Mouse (Mus musculus) embryonic facial prominence, embryonic 13.5 days (tissue): Measurements from ENCODE around the gene Zfp335. TPM values are rescaled to one million over a fixed set of nuclear protein-coding genes. Genes with fewer than 3 reads are reported as not detected.
A peak's percentile ranks its signal among the peaks of the same experiment; 100 is the strongest.
"Not testable (repeated sequence)": the region's sequence is repeated elsewhere in the genome, so short reads cannot be mapped to it uniquely, and the experiment has no call there.

ENCODE experiments used
- ATAC-seq: fragments of 200-750 bp; cut with Nextera tagmentation; 2 replicates; pipeline ENCODE4 v1.8.0; 2017; ENCODE audit warnings: low read depth; ENCODE audit not compliant: insufficient number of reproducible peaks, insufficient read depth, low FRiP score, low TSS enrichment
- H3K27ac ChIP-seq: fragments of 300-500 bp; sonication (generic); 2 replicates; pipeline ENCODE4 v1.5.1; 2015; ENCODE audit warnings: moderate library complexity, mild to moderate bottlenecking, inconsistent platforms
- H3K27me3 ChIP-seq: fragments of 300-500 bp; sonication (generic); 2 replicates; pipeline ENCODE4 v1.6.1; 2015; ENCODE audit warnings: mild to moderate bottlenecking, inconsistent platforms
- H3K36me3 ChIP-seq: fragments of 300-500 bp; sonication (generic); 2 replicates; pipeline ENCODE4 v1.6.1; 2015; ENCODE audit warnings: mild to moderate bottlenecking, inconsistent platforms
- H3K4me1 ChIP-seq: fragments of 300-500 bp; sonication (generic); 2 replicates; pipeline ENCODE4 v1.6.1; 2015; ENCODE audit warnings: inconsistent platforms
- H3K4me2 ChIP-seq: fragments of 300-500 bp; sonication (generic); 2 replicates; pipeline ENCODE4 v1.6.1; 2015; ENCODE audit warnings: moderate library complexity, mild to moderate bottlenecking, inconsistent platforms
- H3K4me3 ChIP-seq: fragments of 300-500 bp; sonication (generic); 2 replicates; pipeline ENCODE4 v1.5.1; 2015; ENCODE audit warnings: mild to moderate bottlenecking, inconsistent platforms
- H3K9ac ChIP-seq: fragments of 300-500 bp; sonication (generic); 2 replicates; pipeline ENCODE4 v1.6.1; 2015; ENCODE audit warnings: mild to moderate bottlenecking, inconsistent platforms
- H3K9me3 ChIP-seq: fragments of 300-500 bp; sonication (generic); 2 replicates; pipeline ENCODE4 v1.6.1; 2016; ENCODE audit warnings: inconsistent platforms
- WGBS: fragments of 180-500 bp; shearing (Covaris S2); methylation state at CpG from one replicate; pipeline ENCODE4 v1.1.7; 2015; ENCODE audit warnings: mixed read lengths; 5-methylcytosine and 5-hydroxymethylcytosine counted together
- polyA plus RNA-seq: library from polyadenylated mRNA; unstranded; fragments of >200 nt; fragmentation: Nextera tagmentation; extraction: Ambion mirVana; gene quantifications from 2 replicates; pipeline ENCODE4 v1.2.1, GENCODE M21; 2015

The Zfp335 gene
- polyA plus RNA-seq, 1 experiment from 2014 or later: 16.1 TPM

GRCm38 (mm10) chr2:164862179-164862861 is 49.2 kb downstream of the Zfp335 start:
- Histone ChIP-seq H3K27ac (0 out of 2 replicates have a peak overlapping the region, but pooled peaks have one; percentile 8), H3K9me3 (0 out of 2 replicates have a peak, but pooled peaks cover under 1% of the 10 kb centered on the region), H3K4me1 (peaks cover 35% of the 10 kb centered on the region), H3K4me2 (no peak overlapping the region), H3K4me3 (no peak overlapping the region), H3K9ac (no peak overlapping the region), H3K27me3 (peaks cover 14% of the 10 kb centered on the region), H3K36me3 (no peaks in the 10 kb centered on the region)
- ATAC-seq: no peak
- 38% methylated on average over 9 of the region's 9 CpGs for WGBS

GRCm38 (mm10) chr2:164861094-164861493 is 50.5 kb downstream of the Zfp335 start:
- H3K9ac ChIP-seq: no peak overlapping the region
- peaks cover 42% of the 10 kb centered on the region for H3K4me1 ChIP-seq
- H3K27ac ChIP-seq: no peak overlapping the region
- ATAC-seq: no peak
- H3K4me2 ChIP-seq: no peak overlapping the region
- H3K27me3 ChIP-seq: peaks cover 25% of the 10 kb centered on the region
- H3K4me3 ChIP-seq: no peak overlapping the region
- H3K9me3 ChIP-seq: no peaks in the 10 kb centered on the region
- 64% methylated on average over 4 of the region's 4 CpGs for WGBS
- H3K36me3 ChIP-seq: no peaks in the 10 kb centered on the region

GRCm38 (mm10) chr2:164859640-164860432 is 51.7 kb downstream of the Zfp335 start:
- Histone ChIP-seq H3K9me3 (no peaks in the 10 kb centered on the region), H3K27me3 (peaks cover 36% of the 10 kb centered on the region), H3K27ac (no peak overlapping the region), H3K4me1 (peaks cover 47% of the 10 kb centered on the region), H3K4me3 (no peak overlapping the region), H3K4me2 (no peak overlapping the region), H3K9ac (no peak overlapping the region), H3K36me3 (no peaks in the 10 kb centered on the region)
- WGBS: 48% methylated on average over 9 of the region's 9 CpGs
- no peak for ATAC-seq

GRCm38 (mm10) chr2:164859155-164859554 is 52.4 kb downstream of the Zfp335 start:
- H3K36me3 ChIP-seq: no peaks in the 10 kb centered on the region
- peaks cover 41% of the 10 kb centered on the region for H3K27me3 ChIP-seq
- H3K4me2 ChIP-seq: no peak overlapping the region
- peaks cover 47% of the 10 kb centered on the region for H3K4me1 ChIP-seq
- no peak for ATAC-seq
- no peak overlapping the region for H3K9ac ChIP-seq
- 29% methylated on average over 2 of the region's 2 CpGs for WGBS
- no peaks in the 10 kb centered on the region for H3K9me3 ChIP-seq
- no peak overlapping the region for H3K4me3 ChIP-seq
- H3K27ac ChIP-seq: no peak overlapping the region

- 3% methylated on average over 19 of the region's 19 CpGs for WGBS
- Histone ChIP-seq H3K27me3 (peaks cover 42% of the 10 kb centered on the region), H3K36me3 (0 out of 2 replicates have a peak, but pooled peaks cover 2% of the 10 kb centered on the region), H3K9ac (peak overlapping the region; percentile 71), H3K9me3 (no peaks in the 10 kb centered on the region), H3K27ac (peak overlapping the region; percentile 88), H3K4me2 (peak overlapping the region; percentile 96), H3K4me1 (peaks cover 47% of the 10 kb centered on the region), H3K4me3 (peak overlapping the region; percentile 56)
- ATAC-seq: no peak
These were observed 53.6 kb downstream of the Zfp335 start for GRCm38 (mm10) chr2:164857842-164858553.

- ATAC-seq: peak; percentile 84
- H3K4me2 ChIP-seq: peak within 1 kb of the TSS; percentile 96
- peaks cover 10% of the 10 kb centered on the region; the same call in 1 of the 2 replicates for H3K36me3 ChIP-seq
- peak within 1 kb of the TSS; percentile 88 for H3K27ac ChIP-seq
- peak within 1 kb of the TSS; percentile 71 for H3K9ac ChIP-seq
- H3K9me3 ChIP-seq: no peaks in the 10 kb centered on the region
- WGBS: under 1% methylated on average over 47 of the region's 47 CpGs
- peaks cover 42% of the 10 kb centered on the region for H3K27me3 ChIP-seq
- H3K4me1 ChIP-seq: peaks cover 43% of the 10 kb centered on the region
- H3K4me3 ChIP-seq: peak within 1 kb of the TSS; percentile 56
These were observed 54.3 kb downstream of the Zfp335 start, which contains the start of gene Pltp for GRCm38 (mm10) chr2:164857101-164857821. TSS of gene Pltp (minus strand) at chr2:164857711.

- H3K27ac ChIP-seq: peak overlapping the region; percentile 88
- peaks cover 17% of the 10 kb centered on the region for H3K36me3 ChIP-seq
- peaks cover 42% of the 10 kb centered on the region for H3K27me3 ChIP-seq
- ATAC-seq: no peak
- H3K9me3 ChIP-seq: no peaks in the 10 kb centered on the region
- H3K4me1 ChIP-seq: peaks cover 37% of the 10 kb centered on the region
- peak overlapping the region; percentile 96 for H3K4me2 ChIP-seq
- WGBS: under 1% methylated on average over 42 of the region's 42 CpGs
- H3K9ac ChIP-seq: peak overlapping the region; percentile 71
- H3K4me3 ChIP-seq: peak overlapping the region; percentile 56
These were observed 55.1 kb downstream of the Zfp335 start for GRCm38 (mm10) chr2:164856309-164857100.

GRCm38 (mm10) chr2:164855572-164855971 is 56.0 kb downstream of the Zfp335 start:
- WGBS: 71% methylated on average over 5 of the region's 5 CpGs
- not testable (repeated sequence) for H3K9me3 ChIP-seq, H3K9ac ChIP-seq, ATAC-seq, H3K27ac ChIP-seq
- H3K4me1 ChIP-seq: peaks cover 37% of the 10 kb centered on the region
- H3K27me3 ChIP-seq: peaks cover 42% of the 10 kb centered on the region
- peak overlapping the region; percentile 56; the same call in 1 of the 2 replicates for H3K4me3 ChIP-seq
- peak overlapping the region; percentile 96 for H3K4me2 ChIP-seq
- peaks cover 26% of the 10 kb centered on the region for H3K36me3 ChIP-seq

GRCm38 (mm10) chr2:164850061-164850460 is 61.5 kb downstream of the Zfp335 start:
- Histone ChIP-seq H3K27me3 (peaks cover 9% of the 10 kb centered on the region), H3K27ac (no peak overlapping the region), H3K4me3 (no peak overlapping the region), H3K4me2 (no peak overlapping the region), H3K36me3 (peaks cover 38% of the 10 kb centered on the region), H3K9me3 (no peaks in the 10 kb centered on the region), H3K9ac (no peak overlapping the region), H3K4me1 (no peaks in the 10 kb centered on the region)
- no peak for ATAC-seq
- WGBS: 86% methylated on average over 8 of the region's 8 CpGs

GRCm38 (mm10) chr2:164845782-164846181 is 65.8 kb downstream of the Zfp335 start:
- no peak overlapping the region for H3K9ac ChIP-seq
- H3K36me3 ChIP-seq: peaks cover 32% of the 10 kb centered on the region
- no peak overlapping the region for H3K4me3 ChIP-seq
- H3K4me1 ChIP-seq: no peaks in the 10 kb centered on the region
- no peaks in the 10 kb centered on the region for H3K27me3 ChIP-seq
- no peaks in the 10 kb centered on the region for H3K9me3 ChIP-seq
- no peak for ATAC-seq
- no peak overlapping the region for H3K4me2 ChIP-seq
- no peak overlapping the region for H3K27ac ChIP-seq
- 57% methylated on average over 3 of the region's 3 CpGs for WGBS
